Mouse (Mus musculus) ES-E14 (cell line): ENCODE measurements around the gene Ppan. TPM values are rescaled to one million over a fixed set of nuclear protein-coding genes. Genes with fewer than 3 reads are reported as not detected.

Source experiments
- DNase-seq: peaks from one replicate; pipeline ENCODE4 v3.0.0-alpha.2; 2013; ENCODE audit warnings: low read depth, low spot score
- H3K27ac ChIP-seq: 2 replicates; pipeline ENCODE4 v1.5.1; 2012; ENCODE audit warnings: low read depth, mild to moderate bottlenecking, low read length, moderate library complexity, mixed read lengths; ENCODE audit not compliant: poor library complexity, insufficient read depth, severe bottlenecking
- H3K36me3 ChIP-seq: 2 replicates; pipeline ENCODE4 v1.6.1; 2012; ENCODE audit warnings: mild to moderate bottlenecking, low read length, moderate library complexity, mixed read lengths; ENCODE audit not compliant: control insufficient read depth, poor library complexity, insufficient read depth, severe bottlenecking
- H3K4me1 ChIP-seq, 2 experiments: fragments of 150-350 bp in 1 of 2; sonication (generic) in 1 of 2; 2 replicates each; pipeline ENCODE4 v1.6.1; 2012; ENCODE audit warnings: low read length in 2 of 2, mild to moderate bottlenecking in 1 of 2, mixed read lengths in 1 of 2; ENCODE audit not compliant: control insufficient read depth in 2 of 2, insufficient read depth in 2 of 2, poor library complexity in 1 of 2
- H3K4me3 ChIP-seq, 2 experiments: fragments of 150-350 bp in 1 of 2; sonication (generic) in 1 of 2; 2 replicates each; pipeline ENCODE4 v1.5.1; 2012; ENCODE audit warnings: low read length in 2 of 2, low read depth in 1 of 2, mild to moderate bottlenecking in 1 of 2, mixed read lengths in 1 of 2; ENCODE audit not compliant: insufficient read depth in 1 of 2, poor library complexity in 1 of 2, severe bottlenecking in 1 of 2
- H3K9ac ChIP-seq: 2 replicates; pipeline ENCODE4 v1.6.1; 2012; ENCODE audit warnings: low read depth, mild to moderate bottlenecking, low read length, mixed read lengths; ENCODE audit not compliant: poor library complexity, insufficient read depth, severe bottlenecking
- H3K9me3 ChIP-seq: fragments of 150-350 bp; sonication (generic); 2 replicates; pipeline ENCODE4 v1.6.1; 2012; ENCODE audit warnings: low read depth, mild to moderate bottlenecking, low read length; ENCODE audit not compliant: control insufficient read depth, insufficient read depth
- CHD2 ChIP-seq: IDR thresholded peaks from 2 replicates; pipeline ENCODE4 v1.6.1; 2014; ENCODE audit warnings: mild to moderate bottlenecking, low read depth, low read length, inconsistent platforms
- HCFC1 ChIP-seq: IDR thresholded peaks from 2 replicates; pipeline ENCODE4 v1.6.1; 2012; ENCODE audit warnings: low read length, inconsistent platforms, borderline replicate concordance; ENCODE audit not compliant: insufficient read depth
- MAFK ChIP-seq: IDR thresholded peaks from 2 replicates; pipeline ENCODE4 v1.6.1; 2014; ENCODE audit warnings: mild to moderate bottlenecking, low read depth, low read length, inconsistent platforms; ENCODE audit not compliant: insufficient read depth
- ZC3H11A ChIP-seq: IDR thresholded peaks from 2 replicates; pipeline ENCODE4 v1.6.1; 2012; ENCODE audit warnings: low read depth, mild to moderate bottlenecking, inconsistent platforms, low read length, borderline replicate concordance
- ZNF384 ChIP-seq: IDR thresholded peaks from 2 replicates; pipeline ENCODE4 v1.6.1; 2012; ENCODE audit warnings: low read depth, low read length, inconsistent platforms
- in situ Hi-C, 2 experiments: fragments of 600-800 bp; cut with MboI; formaldehyde crosslinking; loops; one replicate each; pipeline ENCODE4 v1.15.1; 2025; ENCODE audit warnings: low sequenced_read_pairs in 2 of 2, inconsistent platforms in 1 of 2; ENCODE audit not compliant: unreplicated experiment in 2 of 2
- total RNA-seq: library from RNA; depleted of rRNA; stranded (reverse); fragments of 300-350 nt; gene quantifications from 2 replicates; pipeline ENCODE4 v1.2.3, GENCODE M21; 2012

Ppan gene
- total RNA-seq, 1 experiment = 179 TPM

DNA sequence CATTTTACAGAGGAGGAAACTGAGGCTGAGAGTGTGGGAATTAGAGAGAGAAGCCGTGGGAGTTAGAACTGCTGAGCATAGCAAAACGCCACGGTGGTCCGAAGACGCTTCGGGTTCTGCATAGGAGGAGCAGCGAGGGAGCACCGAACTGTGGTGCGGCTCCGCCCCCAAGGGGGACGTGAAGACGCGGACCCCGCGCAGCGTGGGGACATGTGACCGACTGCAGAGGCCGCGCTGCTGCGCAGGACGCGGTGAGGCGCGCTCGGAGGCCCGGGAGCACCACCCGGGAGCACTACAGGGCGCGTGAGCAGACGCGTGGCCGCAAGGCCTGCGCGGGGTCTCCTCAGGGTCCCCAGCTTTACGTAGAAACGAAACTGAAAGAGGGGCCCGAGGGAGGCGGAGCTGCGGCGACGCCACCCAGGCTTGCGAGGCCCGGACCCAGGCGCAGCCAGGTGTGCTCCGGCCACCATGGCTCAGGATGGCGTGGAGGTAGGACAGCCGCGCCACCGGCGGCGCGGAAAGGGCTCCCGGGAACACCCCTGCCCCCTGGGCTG is 19.4 kb upstream of the Ppan start, which contains the start of gene A230050P20Rik:
Gene A230050P20Rik, plus strand, starts transcription at position 195 of the 554 bp plus-strand sequence.
- no peaks in the 10 kb centered on the region for H3K9me3 ChIP-seq
- H3K36me3 ChIP-seq = peaks cover 23% of the 10 kb centered on the region
- peak within 1 kb of the TSS; percentile 76 to 81 for H3K4me3 ChIP-seq
- TF ChIP-seq HCFC1 = no peak
- peak; percentile 84 for TF ChIP-seq MAFK
- TF ChIP-seq ZNF384 = no peak
- no peak for TF ChIP-seq CHD2
- TF ChIP-seq ZC3H11A = no peak
- peaks cover 0 to 2% of the 10 kb centered on the region in 2 experiments; a peak in 2 of 4 replicates for H3K4me1 ChIP-seq
- in situ Hi-C loops = no loop called here
- DNase-seq = no peak
- no peak within 1 kb of the TSS for H3K27ac ChIP-seq
- H3K9ac ChIP-seq = peak within 1 kb of the TSS; percentile 83

DNA sequence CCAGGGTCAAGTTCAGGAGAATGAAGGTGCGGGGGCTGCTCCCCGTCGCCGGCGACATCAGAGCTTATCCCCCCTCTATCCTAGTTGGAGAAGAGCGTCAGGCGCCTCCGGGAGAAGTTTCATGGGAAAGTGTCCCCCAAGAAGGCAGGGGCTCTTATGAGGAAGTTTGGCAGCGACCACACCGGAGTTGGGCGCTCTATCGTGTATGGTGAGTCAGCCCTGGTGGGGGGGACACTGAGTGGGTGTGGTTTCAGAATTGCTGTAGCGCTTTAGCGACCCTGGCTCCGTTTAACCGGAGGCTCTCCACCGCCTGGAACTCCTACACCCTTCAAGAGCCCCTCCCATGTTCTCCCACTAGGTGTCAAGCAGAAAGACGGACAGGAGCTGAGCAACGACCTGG is 18.7 kb upstream of the Ppan start:
- DNase-seq = no peak
- TF ChIP-seq ZNF384 = no peak
- no peak for TF ChIP-seq HCFC1
- TF ChIP-seq CHD2 = no peak
- no peak for TF ChIP-seq MAFK
- no peak for TF ChIP-seq ZC3H11A
- no peaks in the 10 kb centered on the region for H3K9me3 ChIP-seq
- in situ Hi-C loops = no loop called here
- H3K36me3 ChIP-seq = peaks cover 27% of the 10 kb centered on the region
- peak overlapping the region; percentile 76 to 81 for H3K4me3 ChIP-seq
- peaks cover 0 to 2% of the 10 kb centered on the region in 2 experiments; a peak in 2 of 4 replicates for H3K4me1 ChIP-seq
- H3K9ac ChIP-seq = peak overlapping the region; percentile 83
- no peak overlapping the region for H3K27ac ChIP-seq

DNA sequence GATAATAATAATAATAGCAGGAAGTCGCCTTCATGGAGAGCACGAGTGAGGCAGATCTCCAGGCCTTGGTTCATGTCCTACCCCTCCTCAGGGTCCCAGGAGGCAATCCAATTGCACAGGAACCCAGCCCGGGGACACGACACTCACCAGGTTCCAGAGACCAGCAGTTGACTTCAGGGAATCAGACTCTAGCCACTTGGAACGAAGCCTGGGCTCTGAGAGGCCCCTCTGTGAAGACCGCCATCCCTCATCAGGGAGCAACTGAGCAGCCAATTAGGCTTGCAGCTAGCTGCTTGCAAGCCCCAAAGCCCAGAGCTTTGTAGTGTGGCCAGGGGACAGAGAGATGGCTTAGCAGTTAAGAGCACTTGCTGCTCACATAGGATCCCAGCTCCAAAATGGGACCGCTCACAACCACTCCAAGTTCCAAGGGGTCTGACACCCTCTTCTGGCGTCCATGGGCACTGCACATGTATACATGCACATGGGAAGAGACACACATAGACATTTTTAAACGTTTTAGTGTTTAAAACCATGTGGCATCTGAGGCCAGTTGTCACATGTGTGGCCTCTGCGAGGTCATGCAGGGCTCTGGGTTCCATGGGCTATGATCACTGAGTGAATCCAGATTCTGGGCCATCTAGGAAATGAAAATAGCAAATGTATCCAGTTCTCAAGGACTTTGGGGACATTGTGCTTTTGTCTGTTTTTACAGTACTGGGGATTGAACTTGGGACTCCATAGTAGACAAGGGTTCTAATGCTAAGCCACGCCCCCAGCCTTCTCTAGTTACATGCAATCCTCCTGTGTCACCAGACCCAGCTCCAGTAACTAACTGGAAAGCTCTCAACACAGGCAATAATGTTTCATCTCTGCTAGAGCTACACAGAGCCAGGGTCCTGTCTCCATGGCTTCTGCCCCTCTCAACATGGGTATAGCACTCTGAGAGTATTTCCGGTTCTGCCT is 17.5 kb upstream of the Ppan start:
- H3K4me3 ChIP-seq = no peak overlapping the region
- H3K27ac ChIP-seq = no peak overlapping the region
- no peak for TF ChIP-seq MAFK
- no peak for TF ChIP-seq CHD2
- no peak for TF ChIP-seq HCFC1
- TF ChIP-seq ZC3H11A = no peak
- TF ChIP-seq ZNF384 = no peak
- peaks cover 27% of the 10 kb centered on the region for H3K36me3 ChIP-seq
- in situ Hi-C loops = no loop called here
- no peak for DNase-seq
- peaks cover 0 to 6% of the 10 kb centered on the region in 2 experiments; a peak in 2 of 4 replicates for H3K4me1 ChIP-seq
- no peak overlapping the region for H3K9ac ChIP-seq
- H3K9me3 ChIP-seq = no peaks in the 10 kb centered on the region

DNA sequence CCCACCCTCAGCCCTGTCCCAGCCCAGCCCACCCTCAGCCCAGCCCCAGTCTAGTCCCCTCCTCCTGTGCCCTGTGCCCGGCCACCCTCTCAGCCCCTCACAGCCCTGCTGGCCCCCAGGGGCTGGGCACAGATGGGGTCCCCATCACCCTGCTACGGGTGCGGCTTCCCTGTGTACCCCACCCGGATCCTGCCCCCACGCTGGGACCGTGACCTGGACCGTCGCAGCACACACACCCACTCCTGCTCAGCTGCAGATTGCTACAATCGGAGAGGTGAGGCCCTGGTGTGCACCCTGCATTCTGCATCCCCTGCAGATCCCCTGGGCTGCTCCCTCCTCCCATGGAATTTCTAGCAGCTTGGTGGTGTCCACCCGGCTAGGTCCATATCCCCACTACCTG is 15.0 kb upstream of the Ppan start:
- in situ Hi-C loops = no loop called here
- Histone ChIP-seq H3K4me1 (peaks cover 0 to 6% of the 10 kb centered on the region in 2 experiments; a peak in 2 of 4 replicates), H3K9me3 (no peaks in the 10 kb centered on the region), H3K27ac (no peak overlapping the region), H3K4me3 (no peak overlapping the region), H3K9ac (no peak overlapping the region), H3K36me3 (peaks cover 27% of the 10 kb centered on the region)
- no peak for DNase-seq
- no peak for TF ChIP-seq ZC3H11A
- TF ChIP-seq ZNF384 = no peak
- TF ChIP-seq MAFK = no peak
- TF ChIP-seq CHD2 = no peak
- TF ChIP-seq HCFC1 = no peak
